Comparison of ENCODE assay signal across 20 mouse cellular contexts in genomic region chr15:81886795-81887550, GRCm38 (mm10). TPM values are rescaled to one million over a fixed set of nuclear protein-coding genes. Genes with fewer than 3 reads are reported as not detected.
A peak's percentile ranks its signal among the peaks of the same experiment; 100 is the strongest.
DNase-seq lines count a peak whose midpoint lies in the region; ATAC-seq and TF ChIP-seq lines count a peak whose summit lies in the region.
"Had no signal": no experiment of that assay in that cellular context is flagged by ENCODE, and none has a peak within 500 bp of the region (broad histone marks: within the 10 kb centered on the region; RNA-seq: fewer than 3 reads in every experiment).

No protein-coding gene starts in this region.

- no peak for ATAC-seq in liver, embryonic 12.5 days
- no peak for ATAC-seq in monocyte, adult 5-6 weeks (replicated peaks; ENCODE audit: insufficient number of reproducible peaks, low FRiP score, low TSS enrichment, poor library complexity, severe bottlenecking)
- ATAC-seq: inflammation-experienced regulatory T-cells, adult 6 months had no signal

- WGBS in liver, adult 2 months = 40% methylated on average over 6 of the region's 6 CpGs
- 88% methylated on average over 6 of the region's 6 CpGs for WGBS in liver, embryonic 12.5 days (ENCODE audit: insufficient replicate concordance)

- TF ChIP-seq CTCF in liver, adult 2 months (IDR thresholded peaks at IDR 0.05; ENCODE audit: low read depth, low read length) = no peak

- no peak overlapping the region for H3K4me2 ChIP-seq in liver, embryonic 12.5 days
- H3K4me2 ChIP-seq: hindbrain, embryonic 13.5 days; midbrain, embryonic 12.5 days; neural tube, embryonic 12.5 days had no signal

- no peaks in the 10 kb centered on the region for H3K9me3 ChIP-seq in liver, embryonic 12.5 days (replicated peaks)
- H3K9me3 ChIP-seq: hindbrain, embryonic 13.5 days; midbrain, embryonic 12.5 days; neural tube, embryonic 12.5 days had no signal

- peaks cover 46% of the 10 kb centered on the region for H3K79me2 ChIP-seq in liver, adult 2 months (ENCODE audit: control insufficient read depth, insufficient read depth, low read length)

- no peak overlapping the region for H3K4me3 ChIP-seq in liver, adult 2 months (ENCODE audit: insufficient read depth, low read depth, low read length)
- no peak overlapping the region for H3K4me3 ChIP-seq in liver, embryonic 12.5 days
- H3K4me3 ChIP-seq in brown adipose tissue, adult 24 weeks (ENCODE audit: insufficient read depth, low read depth, low read length) = no peak overlapping the region
- H3K4me3 ChIP-seq: hindbrain, embryonic 13.5 days; midbrain, embryonic 12.5 days; neural tube, embryonic 12.5 days had no signal

- H3K4me1 ChIP-seq in liver, adult 2 months (ENCODE audit: control insufficient read depth, insufficient read depth, low read length) = peaks cover 30% of the 10 kb centered on the region
- H3K4me1 ChIP-seq in liver, embryonic 12.5 days = peaks cover 50% of the 10 kb centered on the region
- H3K4me1 ChIP-seq in brown adipose tissue, adult 24 weeks (ENCODE audit: control insufficient read depth, insufficient read depth, insufficient read length, low read length) = peaks cover 7% of the 10 kb centered on the region
- H3K4me1 ChIP-seq: midbrain, embryonic 12.5 days; neural tube, embryonic 12.5 days had no signal

- H3K36me3 ChIP-seq in liver, adult 2 months (ENCODE audit: control insufficient read depth, insufficient read depth, low read length) = peaks cover 25% of the 10 kb centered on the region
- H3K36me3 ChIP-seq in liver, embryonic 12.5 days = peaks cover 59% of the 10 kb centered on the region

- TF ChIP-seq POLR2A in liver, adult 2 months (IDR thresholded peaks at IDR 0.05; ENCODE audit: extremely low read depth, insufficient read depth, low read length) = no peak

- no peaks in the 10 kb centered on the region for H3K27me3 ChIP-seq in liver, adult 2 months (ENCODE audit: control insufficient read depth, insufficient read depth, low read length)
- H3K27me3 ChIP-seq in liver, embryonic 12.5 days (replicated peaks) = no peaks in the 10 kb centered on the region
- H3K27me3 ChIP-seq: hindbrain, embryonic 13.5 days; midbrain, embryonic 12.5 days; neural tube, embryonic 12.5 days had no signal

- DNase-seq in kidney, adult 11 months = peak; percentile 49
- no peak for DNase-seq in kidney, adult 18-20 months
- DNase-seq in liver, adult 2 months (ENCODE audit: extremely low read depth, low read depth, low spot score) = peak; percentile 80
- DNase-seq in lung, postnatal 36 days = peak; percentile 58
- DNase-seq: adrenal gland, postnatal 10 days; cerebellum, adult 11-12 months; cerebellum, postnatal 14 days; embryo, embryonic 11 days; gastrocnemius, postnatal 14 days; heart, postnatal 10 days; right cerebral cortex, adult 18-20 months; thymus, postnatal 25 days had no signal

- H3K9ac ChIP-seq in liver, adult 2 months (ENCODE audit: low read depth, low read length) = no peak overlapping the region
- no peak overlapping the region for H3K9ac ChIP-seq in liver, embryonic 12.5 days
- H3K9ac ChIP-seq: hindbrain, embryonic 13.5 days; midbrain, embryonic 12.5 days; neural tube, embryonic 12.5 days had no signal

- H3K27ac ChIP-seq in liver, adult 2 months (replicated peaks; ENCODE audit: insufficient read depth, low read depth, low read length) = peak overlapping the region; percentile 44
- H3K27ac ChIP-seq in liver, embryonic 12.5 days = no peak overlapping the region
- H3K27ac ChIP-seq in brown adipose tissue, adult 24 weeks (replicated peaks; ENCODE audit: low read depth, low read length) = 0 out of 2 replicates have a peak overlapping the region, but pooled peaks have one; percentile 21
- H3K27ac ChIP-seq: hindbrain, embryonic 13.5 days; midbrain, embryonic 12.5 days; neural tube, embryonic 12.5 days had no signal

RNA-seq across cellular contexts. Expression of gene Aco2, which starts 14.9 kb away (rescaled TPM):
- total RNA-seq in liver, adult 2 months (2014; rRNA removed) = 170 and 187 TPM in 2 replicates
- polyA plus RNA-seq in liver, adult 2 months (2012; rRNA removed) = 127 TPM in 2 replicates
- 131 and 132 TPM in 2 replicates for polyA plus RNA-seq in liver, embryonic 12.5 days (2016; fragmentation: Nextera tagmentation; extraction: Ambion mirVana)
- 3,633 and 4,102 TPM in 2 replicates for polyA plus RNA-seq in brown adipose tissue, adult 24 weeks (2012; ENCODE audit: insufficient read depth, insufficient read length, missing spikeins)
- 103 to 166 TPM (median 150 TPM) in 3 replicates for total RNA-seq in monocyte, adult 5-6 weeks (2017)

RNA-seq across cellular contexts. Expression of gene Phf5a, which starts 15.3 kb away (rescaled TPM):
- total RNA-seq in liver, adult 2 months (2014; rRNA removed) = 12.3 and 15.6 TPM in 2 replicates
- polyA plus RNA-seq in liver, adult 2 months (2012; rRNA removed) = 27.5 and 28.7 TPM in 2 replicates
- 140 and 145 TPM in 2 replicates for polyA plus RNA-seq in liver, embryonic 12.5 days (2016; fragmentation: Nextera tagmentation; extraction: Ambion mirVana)
- 42.4 and 46.3 TPM in 2 replicates for polyA plus RNA-seq in brown adipose tissue, adult 24 weeks (2012; ENCODE audit: insufficient read depth, insufficient read length, missing spikeins)
- 54.7 to 91.7 TPM (median 58.7 TPM) in 3 replicates for total RNA-seq in monocyte, adult 5-6 weeks (2017)

RNA-seq across cellular contexts. Expression of gene Tob2, which starts 28.4 kb away (rescaled TPM):
- 15.8 and 25.6 TPM in 2 replicates for total RNA-seq in liver, adult 2 months (2014; rRNA removed)
- 20.9 and 21.6 TPM in 2 replicates for polyA plus RNA-seq in liver, adult 2 months (2012; rRNA removed)
- polyA plus RNA-seq in liver, embryonic 12.5 days (2016; fragmentation: Nextera tagmentation; extraction: Ambion mirVana) = 12.8 and 14.5 TPM in 2 replicates
- 79.0 and 87.4 TPM in 2 replicates for polyA plus RNA-seq in brown adipose tissue, adult 24 weeks (2012; ENCODE audit: insufficient read depth, insufficient read length, missing spikeins)
- total RNA-seq in monocyte, adult 5-6 weeks (2017) = 27.1 to 48.1 TPM (median 29.4 TPM) in 3 replicates

RNA-seq across cellular contexts. Expression of gene Polr3h, which starts 39.1 kb away (rescaled TPM):
- total RNA-seq in liver, adult 2 months (2014; rRNA removed) = 6.4 and 7.3 TPM in 2 replicates
- polyA plus RNA-seq in liver, adult 2 months (2012; rRNA removed) = 6.8 and 8.3 TPM in 2 replicates
- polyA plus RNA-seq in liver, embryonic 12.5 days (2016; fragmentation: Nextera tagmentation; extraction: Ambion mirVana) = 87.2 and 96.3 TPM in 2 replicates
- 2.8 and 13.2 TPM in 2 replicates for polyA plus RNA-seq in brown adipose tissue, adult 24 weeks (2012; ENCODE audit: insufficient read depth, insufficient read length, missing spikeins)
- total RNA-seq in monocyte, adult 5-6 weeks (2017) = 7.9 to 13.7 TPM (median 8.1 TPM) in 3 replicates

RNA-seq across cellular contexts. Expression of gene Csdc2, which starts 49.6 kb away (rescaled TPM):
- 0.09 and 0.13 TPM in 2 replicates for total RNA-seq in liver, adult 2 months (2014; rRNA removed)
- polyA plus RNA-seq in liver, adult 2 months (2012; rRNA removed) = 0.35 and 0.80 TPM in 2 replicates
- polyA plus RNA-seq in liver, embryonic 12.5 days (2016; fragmentation: Nextera tagmentation; extraction: Ambion mirVana) = 1.8 and 2.5 TPM in 2 replicates
- polyA plus RNA-seq in brown adipose tissue, adult 24 weeks (2012; ENCODE audit: insufficient read depth, insufficient read length, missing spikeins) = not detected in 2 replicates
- total RNA-seq in monocyte, adult 5-6 weeks (2017) = 0.19 TPM in 1 of 3 replicates, not detected in the others
- total RNA-seq: megakaryocyte progenitor cell, adult 5-6 weeks had no signal
- polyA plus RNA-seq: inflammation-experienced regulatory T-cells, adult 6 months had no signal

Comparison
In these comparisons a context has a peak if more than half of its experiments do, and no peak if none do; other contexts are left out.
1. RNA of gene Aco2, which starts 14.9 kb away (polyA plus RNA-seq): 3,633 to 4,102 TPM in brown adipose tissue, adult 24 weeks; 131 to 132 TPM in liver, embryonic 12.5 days and 127 TPM in liver, adult 2 months; every median in the first group is over 10 times any median in the second.